Mouse (Mus musculus): Measurements from ENCODE around the gene Mknk2.
A peak's percentile ranks its signal among the peaks of the same experiment; 100 is the strongest.

Gene Mknk2

DNA sequence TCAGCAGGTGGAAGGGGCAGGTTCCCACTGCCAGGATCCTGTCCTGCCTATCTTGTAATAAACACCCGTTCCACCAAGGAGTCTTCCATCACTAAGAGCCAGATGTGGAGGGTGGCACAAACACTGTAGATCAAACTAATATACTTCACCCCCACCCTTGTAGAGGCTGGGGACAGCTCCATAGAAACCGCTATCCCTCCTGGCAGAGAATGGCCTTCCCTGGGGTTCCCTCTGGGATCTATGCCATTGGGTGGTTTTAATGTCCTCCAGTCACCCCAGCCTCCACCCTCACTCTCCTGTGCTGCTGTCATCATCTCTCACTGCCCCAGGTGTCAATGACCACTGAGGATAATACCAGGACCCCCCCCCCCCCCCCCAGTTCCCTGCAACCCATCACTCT is 7.4 kb downstream of the Mknk2 start:
- no peak for DNase-seq (ENCODE audit: low read depth, low spot score)

DNA sequence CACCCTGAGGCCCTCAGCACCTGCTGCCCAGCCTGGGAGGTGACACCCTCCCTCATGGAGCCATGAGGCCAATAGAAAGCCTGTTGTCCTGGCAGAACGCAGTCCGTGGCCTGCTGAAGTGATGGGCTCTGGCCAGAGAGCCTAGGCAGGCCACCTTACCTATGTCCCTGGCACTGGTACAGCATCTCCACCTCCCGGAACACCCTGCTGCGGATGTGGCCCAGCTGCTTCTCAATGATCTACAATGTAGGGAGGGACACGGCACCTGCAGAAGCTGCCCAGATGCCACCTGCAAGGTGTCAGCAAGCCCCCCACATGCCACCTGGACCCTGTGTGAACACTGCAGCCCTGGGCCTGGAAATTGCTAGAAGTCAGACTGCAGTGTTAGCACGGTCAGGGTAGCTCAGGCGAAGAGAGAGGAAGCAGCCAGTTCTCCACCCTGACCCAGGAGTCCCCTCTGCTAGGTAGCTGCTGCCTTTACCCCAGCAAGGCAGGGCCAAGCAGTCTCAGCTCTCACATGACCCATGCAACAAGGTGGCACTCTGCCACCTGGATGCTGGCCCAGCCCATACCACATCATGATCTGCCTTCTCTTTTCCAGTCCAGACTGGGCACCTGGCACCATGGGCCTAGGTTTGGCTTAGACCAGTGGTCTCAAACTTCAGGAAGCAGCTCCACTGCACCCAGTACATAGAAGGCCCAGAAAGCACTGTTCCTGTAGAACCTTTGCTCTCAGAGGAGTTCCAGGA is 8.0 kb downstream of the Mknk2 start:
- no peak for DNase-seq (ENCODE audit: low read depth, low spot score)

DNA sequence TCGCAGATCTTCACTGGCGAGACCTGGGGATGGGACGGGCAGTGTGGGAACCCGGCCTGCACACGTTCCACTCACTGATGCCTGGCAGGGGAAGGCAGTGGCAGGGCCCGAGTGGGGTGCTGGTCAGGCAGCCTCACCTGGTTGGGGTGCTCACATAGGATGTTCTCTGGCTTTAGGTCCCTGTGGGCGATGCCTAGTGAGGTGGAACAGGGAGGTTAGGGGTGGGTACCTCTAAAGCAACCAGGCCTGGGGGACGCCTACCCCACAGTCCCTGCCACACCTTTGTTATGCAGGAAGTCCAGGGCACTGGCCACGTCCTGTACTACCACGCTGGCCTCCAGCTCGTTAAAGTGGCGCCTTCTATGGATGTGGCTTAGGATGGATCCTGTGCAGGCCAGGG is 8.9 kb downstream of the Mknk2 start:
- no peak for DNase-seq (ENCODE audit: low read depth, low spot score)

DNA sequence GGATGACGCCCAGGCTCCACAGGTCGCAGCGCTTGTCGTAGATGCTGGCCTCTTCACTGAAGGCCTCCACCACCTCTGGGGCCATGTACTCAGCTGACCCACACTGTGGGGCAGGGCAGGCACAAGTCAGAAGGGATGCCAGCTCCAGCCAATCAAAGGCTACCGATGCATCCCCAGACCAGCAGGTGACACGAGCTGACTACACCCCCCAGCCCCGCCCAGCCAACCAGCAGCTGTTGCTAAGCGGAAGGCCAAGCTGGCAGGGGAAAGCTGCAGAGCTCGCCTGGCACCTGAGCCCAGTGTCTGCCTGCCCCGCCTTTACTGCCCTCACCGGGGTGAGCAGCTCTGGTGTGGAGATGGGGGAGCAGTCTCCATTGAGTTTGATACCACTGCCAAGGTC is 9.3 kb downstream of the Mknk2 start:
- DNase-seq (ENCODE audit: low read depth, low spot score), result no peak

DNA sequence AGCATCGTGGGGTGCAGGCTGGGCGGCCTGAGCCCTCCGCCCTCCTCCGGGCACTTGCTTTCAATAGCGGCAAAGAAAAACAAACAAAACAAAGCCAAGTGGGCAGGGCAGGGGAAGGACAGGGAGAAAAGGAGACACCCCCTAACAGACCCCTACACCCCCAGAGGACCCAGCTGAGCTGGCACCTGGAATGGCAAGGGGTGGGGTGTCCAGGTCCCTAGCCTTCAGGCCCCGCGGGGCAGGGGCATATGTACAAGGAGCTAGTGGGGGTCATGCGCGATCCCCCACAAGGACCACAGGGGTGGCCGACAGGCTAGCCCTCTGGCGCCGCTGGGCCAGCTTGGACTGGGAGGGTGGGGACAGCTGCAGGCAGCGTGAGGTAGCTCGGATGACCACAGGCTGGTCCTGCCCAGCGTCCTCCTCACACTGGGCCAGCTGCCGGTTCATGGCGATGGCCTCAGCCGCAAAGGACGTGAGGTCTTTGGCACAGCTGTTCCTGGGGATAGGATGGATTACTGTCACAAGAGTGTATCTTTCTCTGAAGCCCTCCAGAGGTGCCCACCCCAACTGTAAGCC is 11.0 kb downstream of the Mknk2 start:
- DNase-seq (ENCODE audit: low read depth, low spot score), result no peak

DNA sequence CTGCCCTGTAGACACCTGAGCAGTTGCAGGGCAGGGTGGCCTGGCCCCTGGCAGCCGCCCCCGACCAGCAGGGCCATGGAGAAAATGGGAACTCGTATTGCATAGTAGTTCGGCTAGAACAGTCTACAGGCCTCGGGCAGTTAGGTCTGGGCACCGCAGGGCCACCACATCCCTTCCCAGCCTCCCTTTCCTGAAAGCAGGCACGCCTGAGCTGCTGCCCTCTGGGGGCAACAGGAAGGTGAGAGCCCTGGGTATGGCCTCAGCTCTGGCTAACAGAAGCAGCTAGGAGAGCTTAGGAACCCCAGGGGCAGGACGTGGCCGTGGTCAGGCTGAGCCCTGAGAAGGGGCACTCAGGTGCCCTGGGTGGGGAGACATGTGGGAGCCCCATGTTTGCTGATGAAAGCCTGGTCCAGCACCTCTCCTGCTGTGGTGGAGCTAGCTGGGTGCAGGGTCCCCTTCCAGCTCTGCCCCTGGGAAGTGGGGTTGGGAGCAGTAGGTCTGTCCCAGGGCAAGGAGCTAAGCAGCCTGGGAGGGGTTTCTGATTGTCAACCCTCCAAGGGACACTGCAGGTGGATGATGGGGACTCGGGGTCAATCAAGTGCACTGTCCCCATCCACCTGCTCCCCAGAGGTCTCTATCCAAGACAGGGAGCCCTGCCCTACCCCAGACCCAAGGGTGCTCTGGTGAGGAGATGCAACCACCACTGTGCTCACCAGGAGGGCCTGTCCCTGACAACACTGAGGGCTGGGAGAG is 11.8 kb downstream of the Mknk2 start:
- DNase-seq (ENCODE audit: low read depth, low spot score), result no peak

DNA sequence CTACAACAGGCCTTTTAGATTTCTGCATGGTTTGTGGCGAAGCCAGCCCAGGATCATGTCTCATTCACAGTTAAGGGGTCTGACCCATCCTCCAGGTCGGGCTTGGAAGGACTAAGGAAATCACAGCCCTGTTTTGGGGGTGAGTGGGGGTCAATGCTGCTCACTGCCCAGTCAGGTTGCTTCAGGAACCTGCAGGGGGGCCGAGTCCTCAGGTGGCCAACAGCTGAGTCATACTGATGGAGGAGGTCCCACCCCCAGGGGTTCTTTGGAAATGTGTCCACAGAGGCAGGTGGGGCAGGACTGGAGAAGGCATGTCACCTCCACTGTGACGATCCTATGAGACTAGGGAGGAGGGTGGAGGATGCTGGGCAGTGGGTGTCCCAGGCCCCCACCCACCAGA is 12.5 kb downstream of the Mknk2 start:
- no peak for DNase-seq (ENCODE audit: low read depth, low spot score)

DNA sequence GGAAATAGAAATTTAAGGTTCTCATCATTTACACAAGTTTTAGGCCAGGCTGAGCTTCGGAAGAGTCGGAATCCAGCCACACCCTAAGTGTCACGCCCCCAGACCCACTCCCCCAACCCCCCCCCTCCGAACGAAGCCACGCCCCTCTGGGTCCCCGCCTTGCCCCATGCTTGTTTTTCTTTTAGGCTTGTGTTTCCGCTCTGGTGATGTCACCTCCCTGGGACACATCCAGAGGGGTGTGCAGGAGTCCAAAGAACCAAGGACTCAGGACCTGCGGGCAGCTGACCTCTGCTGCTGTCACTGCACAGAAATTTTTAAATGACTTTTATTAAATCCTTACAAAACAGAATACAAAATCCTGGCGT is 12.9 kb downstream of the Mknk2 start:
- peak; percentile 49 for DNase-seq (ENCODE audit: low read depth, low spot score)

DNA sequence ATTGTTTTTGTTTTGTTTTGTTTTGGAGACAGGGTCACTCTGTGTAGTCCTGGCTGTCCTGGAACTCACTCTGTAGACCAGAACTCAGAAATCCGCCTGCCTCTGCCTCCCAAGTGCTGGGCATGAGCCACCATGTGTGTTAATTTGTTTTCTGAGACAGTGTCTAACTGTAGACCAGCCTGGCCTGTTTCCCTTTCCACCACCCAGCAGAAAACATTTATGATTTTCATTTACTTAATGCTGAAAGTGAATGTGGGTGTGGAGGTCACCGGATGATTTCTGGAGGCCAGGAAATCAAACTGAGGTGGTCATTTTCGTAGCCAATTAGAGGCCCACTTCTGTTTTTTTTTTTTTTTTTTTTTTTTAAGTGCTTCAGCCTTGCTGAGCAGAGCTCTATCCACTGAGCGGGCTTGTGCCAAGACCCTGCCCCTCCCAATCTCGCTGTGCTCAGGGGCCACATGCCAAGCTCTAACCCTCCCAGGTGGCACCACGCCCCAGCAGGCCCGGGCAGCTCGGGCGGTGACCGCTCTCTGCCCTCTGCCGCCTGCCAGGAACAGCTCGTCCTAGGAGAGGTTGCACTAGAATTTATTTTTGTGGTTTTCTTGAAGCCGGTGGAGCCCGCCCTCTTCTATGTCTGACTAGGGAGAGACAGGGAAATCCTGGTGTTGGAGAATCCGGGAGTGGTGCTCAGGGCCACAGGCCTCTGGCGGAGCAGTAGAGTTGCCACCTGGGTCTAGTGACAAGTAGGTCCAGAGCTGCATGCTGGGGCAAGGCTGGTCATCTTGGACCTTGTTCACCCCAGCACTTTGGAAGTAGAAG is 13.5 kb downstream of the Mknk2 start:
- DNase-seq (ENCODE audit: low read depth, low spot score), result peak; percentile 64

DNA sequence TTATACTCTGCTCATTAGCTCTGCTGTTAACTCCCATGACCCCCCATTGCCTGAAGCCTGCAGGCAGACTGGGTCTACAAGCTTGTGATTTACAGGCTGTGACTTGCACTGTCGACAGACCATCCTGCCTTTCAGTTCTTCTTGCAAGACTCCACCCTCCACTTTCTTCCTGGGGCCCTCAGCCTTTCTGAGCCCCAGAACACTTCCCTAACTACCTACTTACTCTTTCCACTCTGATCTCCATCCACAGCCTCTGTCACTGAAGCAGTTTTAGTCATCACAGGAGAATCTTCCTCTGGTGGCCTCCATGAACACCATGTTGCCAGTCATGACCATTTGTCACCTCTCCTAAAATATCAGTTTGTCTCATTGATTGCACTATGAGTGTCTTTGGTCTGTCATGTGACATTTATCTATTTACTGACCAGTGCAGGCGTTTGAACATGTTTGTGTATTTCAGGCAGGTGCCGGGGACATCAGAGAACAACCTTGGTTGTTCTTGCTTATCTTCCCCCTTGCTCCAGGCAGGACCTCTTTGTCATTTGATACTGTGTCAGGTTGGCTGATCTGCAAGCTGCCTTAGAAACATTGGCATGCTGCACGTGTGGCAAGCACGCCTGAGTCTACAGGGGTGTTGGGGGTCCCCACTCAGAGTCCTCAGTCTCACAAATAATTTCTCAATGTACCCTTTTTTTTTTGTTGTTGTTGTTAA is 14.3 kb downstream of the Mknk2 start:
- peak; percentile 44 for DNase-seq (ENCODE audit: low read depth, low spot score)

DNA sequence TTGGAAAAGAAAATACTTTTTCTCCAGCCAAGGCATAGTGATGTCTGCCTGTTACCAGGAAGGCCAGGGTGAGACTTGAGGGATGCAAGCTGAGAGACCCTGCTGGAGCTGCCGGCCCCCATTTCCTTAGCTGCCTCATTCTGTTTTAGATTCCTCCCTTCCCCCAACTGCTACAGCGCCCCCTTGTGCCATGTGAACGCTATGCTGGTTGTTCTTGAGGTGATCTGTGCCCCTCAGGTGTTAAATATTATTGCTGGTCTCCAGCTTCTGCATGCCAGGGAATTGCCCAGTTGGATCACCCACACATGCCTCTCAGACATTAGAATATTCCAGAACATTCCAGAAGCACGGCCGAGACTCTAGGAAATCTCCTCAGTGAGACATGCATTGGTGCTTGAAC is 16.8 kb downstream of the Mknk2 start:
- peak; percentile 73 for DNase-seq (ENCODE audit: low read depth, low spot score)

DNA sequence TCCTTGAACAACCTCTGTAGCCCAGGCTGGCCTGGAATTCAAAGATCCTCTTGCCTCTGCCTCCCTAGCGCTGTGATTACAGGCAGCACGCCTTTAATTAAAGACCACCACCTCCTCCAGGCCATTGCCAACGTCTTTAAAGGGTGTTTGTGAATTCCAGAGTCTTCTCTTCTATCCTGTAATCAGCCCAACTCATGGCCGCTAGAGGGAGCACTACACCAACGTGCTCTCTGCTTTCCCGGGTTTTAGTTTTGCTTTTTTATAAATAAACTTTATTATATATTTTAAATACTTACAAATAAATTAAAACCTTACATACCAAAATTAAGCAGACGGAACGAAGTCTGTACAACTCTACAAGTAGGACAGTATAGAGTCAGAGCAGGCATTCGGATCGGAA is 18.7 kb downstream of the Mknk2 start:
- DNase-seq (ENCODE audit: low read depth, low spot score), result peak; percentile 72

DNA sequence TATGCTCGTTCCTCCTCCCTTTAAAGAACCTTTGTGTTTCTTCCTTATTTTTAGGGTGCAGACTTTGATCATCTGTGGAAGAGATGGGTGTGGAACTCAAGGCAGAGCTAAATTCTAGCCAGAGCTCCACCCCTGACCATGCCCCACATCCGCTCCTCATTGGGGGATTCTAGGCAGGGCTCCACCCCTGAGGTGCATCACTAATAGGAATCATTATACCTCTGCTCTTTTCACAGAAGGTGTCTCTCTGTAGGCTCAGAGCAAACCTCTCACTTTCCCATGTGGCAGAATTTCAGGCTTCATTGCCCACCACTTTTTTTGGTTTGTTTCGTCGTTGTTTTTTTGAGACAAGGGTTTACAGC is 19.1 kb downstream of the Mknk2 start:
- peak; percentile 87 for DNase-seq (ENCODE audit: low read depth, low spot score)

DNA sequence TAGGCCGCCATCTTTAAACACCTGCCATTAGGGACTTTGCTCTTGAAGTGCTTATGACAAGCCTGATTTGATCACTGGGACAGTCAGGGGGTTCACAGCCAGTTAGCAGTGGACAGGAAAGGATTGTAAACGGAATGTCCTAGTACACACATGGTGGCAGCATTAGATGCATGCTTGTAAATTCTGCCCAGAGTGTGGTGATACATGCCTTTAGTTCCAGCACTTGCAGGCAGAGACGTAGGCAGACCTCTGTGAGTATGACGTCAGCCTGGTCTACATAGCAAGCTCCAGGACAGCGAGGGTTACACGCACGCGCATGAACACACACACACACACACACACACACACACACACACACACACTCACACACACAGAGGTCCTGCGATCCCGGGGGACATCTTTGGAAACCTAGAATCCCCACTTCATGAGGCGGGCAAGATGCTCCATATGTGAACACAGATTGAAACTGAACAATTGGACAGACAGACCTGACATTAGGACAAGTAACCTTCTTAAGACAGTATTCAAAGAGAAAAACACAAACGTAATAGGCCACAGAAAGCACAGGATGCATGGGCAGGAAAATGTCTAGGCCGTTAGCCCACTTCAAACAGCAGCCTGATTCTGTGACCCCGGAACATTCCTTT is 19.6 kb downstream of the Mknk2 start:
- peak; percentile 85 for DNase-seq (ENCODE audit: low read depth, low spot score)

DNA sequence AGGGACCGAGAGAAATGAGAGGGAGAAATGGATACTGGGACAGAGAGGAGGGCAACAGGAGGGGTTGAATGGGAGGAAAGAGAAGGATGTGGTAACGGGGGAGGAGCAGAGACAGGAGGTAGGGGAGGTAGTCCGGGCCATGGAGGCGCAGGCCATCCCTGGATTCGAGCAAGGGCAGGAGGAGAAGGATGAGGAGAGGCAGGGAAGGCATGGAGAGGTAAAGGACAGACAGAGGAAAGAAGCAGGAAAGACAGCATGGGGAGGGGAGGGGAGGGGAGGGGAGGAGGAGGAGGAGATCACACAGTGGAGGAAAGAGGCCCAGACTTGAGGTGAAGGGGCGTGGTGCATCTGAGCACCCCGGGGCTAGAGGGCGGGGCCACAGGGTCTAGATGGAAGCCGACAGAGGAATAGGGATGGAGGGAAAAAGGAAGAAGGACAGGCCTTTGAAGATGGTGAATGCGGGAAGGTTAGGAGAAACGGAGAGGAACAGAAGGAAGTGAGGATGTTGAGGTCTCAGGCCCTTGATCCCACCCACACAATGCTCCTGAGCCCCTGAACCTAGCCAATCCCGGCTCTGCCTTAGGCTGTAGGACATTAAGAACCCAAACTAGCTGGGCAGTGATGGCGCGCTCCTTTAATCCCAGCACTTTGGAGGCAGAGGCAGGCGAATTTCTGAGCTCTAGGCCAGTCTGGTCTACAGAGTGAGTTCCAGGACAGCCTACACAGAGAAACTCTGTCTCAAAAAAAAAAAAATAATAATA is 20.9 kb downstream of the Mknk2 start, which contains the start of gene Btbd2:
TSS of gene Btbd2 (minus strand) at position 209 of the 761 bp plus-strand sequence.
- DNase-seq (ENCODE audit: low read depth, low spot score), result peak; percentile 50

DNA sequence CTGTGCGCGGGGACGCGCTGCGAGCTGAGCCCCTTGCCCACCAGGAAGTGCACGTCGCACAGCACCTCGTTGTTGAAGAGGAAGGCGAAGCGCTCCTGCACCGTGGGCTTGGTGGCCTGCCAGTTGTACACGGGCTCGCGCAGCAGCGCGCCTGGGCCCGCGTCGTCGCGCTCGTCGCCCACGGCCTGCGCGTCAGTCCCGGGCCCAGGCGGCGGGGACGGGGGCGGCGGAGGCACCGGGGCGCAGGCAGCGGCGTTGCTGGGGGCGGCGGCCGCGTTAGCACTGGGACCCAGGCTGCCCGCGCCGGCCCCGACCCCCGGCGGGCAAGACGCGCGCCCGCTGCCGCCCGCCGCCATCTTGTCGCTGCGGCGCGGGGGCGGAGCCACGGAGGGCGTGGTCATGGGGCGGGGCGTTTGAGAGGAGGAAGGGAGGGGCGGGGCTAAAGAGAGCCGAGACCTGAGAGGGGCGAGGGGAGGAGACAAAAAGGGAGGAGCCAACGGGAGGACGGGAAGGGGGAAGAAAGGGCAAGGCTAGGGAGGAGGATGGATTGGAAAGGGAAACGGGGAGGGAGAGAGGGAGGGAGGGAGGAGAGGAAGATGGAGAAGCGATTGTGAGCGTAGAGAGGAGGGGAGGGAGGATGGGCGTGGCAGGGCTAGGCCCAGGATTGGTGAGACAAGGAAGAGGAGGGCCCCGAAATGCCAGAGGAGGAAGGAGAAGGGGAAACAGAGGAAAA is 21.6 kb downstream of the Mknk2 start:
- peak; percentile 93 for DNase-seq (ENCODE audit: low read depth, low spot score)

DNA sequence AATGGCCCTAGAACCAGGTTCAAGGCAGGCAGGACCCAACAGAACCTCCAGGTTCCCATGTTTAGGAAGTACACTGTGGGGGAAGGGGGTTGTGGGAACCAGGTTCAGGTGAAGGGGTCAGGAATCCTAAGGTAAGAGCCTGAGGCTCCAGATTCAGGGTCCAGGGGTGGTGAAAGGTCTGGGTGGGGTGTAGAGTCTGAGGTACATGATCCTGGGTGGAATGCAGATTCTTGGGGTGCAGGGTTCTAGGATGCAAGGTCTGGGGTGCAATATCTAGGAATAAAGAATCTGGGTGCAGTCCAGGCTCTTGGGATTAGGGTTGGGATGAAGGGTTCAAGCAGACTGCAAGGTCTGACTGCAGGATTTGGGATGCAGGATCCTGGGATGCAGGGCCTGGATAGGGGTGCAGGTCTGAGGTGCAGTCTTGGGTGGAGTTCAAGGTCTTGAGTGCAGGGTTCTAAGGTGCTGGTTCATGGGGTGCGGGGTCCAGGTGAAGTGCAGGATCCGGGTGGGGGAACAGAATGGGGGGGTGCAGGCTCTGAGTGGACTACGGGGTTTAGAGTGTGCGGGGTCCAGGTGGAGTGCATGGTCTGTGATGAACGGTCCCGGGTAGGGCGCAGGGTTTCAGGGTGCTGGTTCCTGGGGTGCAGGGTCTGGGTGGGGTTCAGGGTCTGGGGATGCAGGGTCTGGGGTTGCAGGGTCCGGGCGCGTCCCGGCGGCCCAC is 22.3 kb downstream of the Mknk2 start:
- DNase-seq (ENCODE audit: low read depth, low spot score), result no peak

DNA sequence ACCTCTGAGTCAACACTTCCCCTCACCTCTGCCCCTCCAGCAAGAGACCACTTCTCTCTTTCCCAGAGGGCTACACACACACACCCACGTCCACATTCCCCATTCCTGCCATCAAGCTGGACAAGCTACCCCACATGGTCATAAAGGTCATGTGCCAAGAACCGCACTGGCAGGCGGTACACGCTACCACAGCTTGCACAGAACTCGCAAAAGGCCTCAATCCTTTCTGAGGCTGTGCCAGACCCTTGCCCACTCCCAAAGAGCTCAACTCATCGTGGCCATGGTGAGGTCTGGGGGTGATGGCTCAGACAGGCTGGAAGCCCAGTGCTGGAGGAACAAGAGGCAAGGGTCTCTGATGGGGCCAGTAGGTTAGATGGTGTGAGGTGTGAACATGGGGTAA is 23.0 kb downstream of the Mknk2 start:
- DNase-seq (ENCODE audit: low read depth, low spot score), result no peak
